Comparison of ENCODE assay signal across 7 mouse cellular contexts in the genomic region with DNA sequence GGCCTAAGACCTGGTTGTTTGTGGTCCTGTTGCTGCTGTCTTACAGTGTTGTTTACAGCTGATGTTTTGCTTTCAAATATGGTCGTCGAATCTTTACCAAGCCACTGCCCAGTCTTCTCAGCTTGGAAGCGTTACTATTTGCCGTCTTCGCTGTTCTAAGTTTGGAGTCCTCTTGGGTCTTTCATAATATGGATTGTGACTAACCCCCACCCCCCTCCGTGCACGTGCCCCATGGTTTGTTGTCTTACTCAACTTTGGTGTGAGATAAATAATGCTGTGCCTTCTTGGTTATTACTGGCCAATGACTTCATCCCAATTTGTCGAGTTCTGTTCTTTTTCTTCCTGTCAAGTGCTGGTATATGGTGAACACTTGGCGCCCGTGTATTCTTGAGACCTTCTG. TPM values are rescaled to one million over a fixed set of nuclear protein-coding genes. Genes with fewer than 3 reads are reported as not detected.
DNase-seq lines count a peak whose midpoint lies in the region; ATAC-seq and TF ChIP-seq lines count a peak whose summit lies in the region.

No protein-coding gene starts in this region.

- 77% methylated on average over 10 of the region's 10 CpGs for WGBS in thymus, adult 2 months
- 87% methylated on average over 10 of the region's 10 CpGs for WGBS in forebrain, embryonic 15.5 days
- WGBS in liver, embryonic 13.5 days (ENCODE audit: insufficient replicate concordance) = 69% methylated on average over 10 of the region's 10 CpGs

- peak overlapping the region; percentile 84; the same call in 1 of the 2 replicates for H3K9ac ChIP-seq in forebrain, embryonic 15.5 days (replicated peaks)
- H3K9ac ChIP-seq in liver, embryonic 13.5 days = peak overlapping the region; percentile 86

- no peaks in the 10 kb centered on the region for H3K36me3 ChIP-seq in thymus, adult 2 months (ENCODE audit: control insufficient read depth, insufficient read depth, low read length)
- H3K36me3 ChIP-seq in forebrain, embryonic 15.5 days = no peaks in the 10 kb centered on the region
- no peaks in the 10 kb centered on the region for H3K36me3 ChIP-seq in liver, embryonic 13.5 days

- H3K27me3 ChIP-seq in thymus, adult 2 months (ENCODE audit: control insufficient read depth, insufficient read depth, low read length) = no peaks in the 10 kb centered on the region
- H3K27me3 ChIP-seq in forebrain, embryonic 15.5 days = no peaks in the 10 kb centered on the region
- H3K27me3 ChIP-seq in liver, embryonic 13.5 days = no peaks in the 10 kb centered on the region

- ATAC-seq in forebrain, embryonic 15.5 days (replicated peaks) = no peak
- no peak for ATAC-seq in liver, embryonic 13.5 days (ENCODE audit: low read depth)
- no peak for ATAC-seq in inflammation-experienced regulatory T-cells, adult 6 months

- intact Hi-C loops in left cerebral cortex, postnatal 14 days (cut with DNase I) = no loop called here

- DNase-seq in thymus, postnatal 0 days (ENCODE audit: low spot score) = peak; percentile 23
- DNase-seq in thymus, adult 2 months = no peak
- DNase-seq in liver, embryonic 13.5 days = no peak
- DNase-seq in cerebellum, postnatal 4 days (ENCODE audit: low spot score in 2 of 2) = no peak
- DNase-seq in left cerebral cortex, postnatal 14 days (ENCODE audit: low spot score in 2 of 2) = no peak

- peak overlapping the region; percentile 52 for H3K4me2 ChIP-seq in forebrain, embryonic 15.5 days (replicated peaks)
- H3K4me2 ChIP-seq in liver, embryonic 13.5 days = peak overlapping the region; percentile 90

- no peak for TF ChIP-seq POLR2A in thymus, adult 2 months (IDR thresholded peaks at IDR 0.05; ENCODE audit: control insufficient read depth, extremely low read depth, insufficient read depth, low read length, poor library complexity)

- no peak overlapping the region for H3K4me3 ChIP-seq in thymus, adult 2 months (ENCODE audit: control insufficient read depth, insufficient read depth, low read length)
- peak overlapping the region; percentile 73; the same call in 1 of the 2 replicates for H3K4me3 ChIP-seq in forebrain, embryonic 15.5 days
- peak overlapping the region; percentile 79 for H3K4me3 ChIP-seq in liver, embryonic 13.5 days (replicated peaks)

- H3K9me3 ChIP-seq in forebrain, embryonic 15.5 days = no peaks in the 10 kb centered on the region
- 0 out of 2 replicates have a peak, but pooled peaks cover 3% of the 10 kb centered on the region for H3K9me3 ChIP-seq in liver, embryonic 13.5 days (replicated peaks)

- no peak for TF ChIP-seq CTCF in thymus, adult 2 months (IDR thresholded peaks at IDR 0.05; ENCODE audit: borderline replicate concordance, control insufficient read depth, extremely low read depth, insufficient read depth, low read length, poor library complexity)

- H3K4me1 ChIP-seq in thymus, adult 2 months (replicated peaks; ENCODE audit: control insufficient read depth, insufficient read depth, low read length) = peaks cover 13% of the 10 kb centered on the region
- H3K4me1 ChIP-seq in forebrain, embryonic 15.5 days = peaks cover 13% of the 10 kb centered on the region
- H3K4me1 ChIP-seq in liver, embryonic 13.5 days (replicated peaks) = peaks cover 28% of the 10 kb centered on the region

- no peak overlapping the region; the same call in 1 of the 2 replicates for H3K27ac ChIP-seq in thymus, adult 2 months (ENCODE audit: control insufficient read depth, insufficient read depth, low read length)
- no peak overlapping the region; the same call in 1 of the 2 replicates for H3K27ac ChIP-seq in forebrain, embryonic 15.5 days (replicated peaks)
- no peak overlapping the region for H3K27ac ChIP-seq in liver, embryonic 13.5 days

RNA-seq across cellular contexts. Expression of gene Fbxl4, which starts 1.1 kb away (rescaled TPM):
- polyA plus RNA-seq in thymus, postnatal 0 days (2015; fragmentation: Nextera tagmentation; extraction: Ambion mirVana) = 13.6 and 13.8 TPM in 2 replicates
- 13.1 and 15.9 TPM in 2 replicates for polyA plus RNA-seq in thymus, adult 2 months (2012; rRNA removed)
- 11.4 and 11.9 TPM in 2 replicates for polyA plus RNA-seq in forebrain, embryonic 15.5 days (2015; fragmentation: Nextera tagmentation; extraction: Ambion mirVana)
- polyA plus RNA-seq in liver, embryonic 13.5 days (2015; fragmentation: Nextera tagmentation; extraction: Ambion mirVana) = 4.4 and 5.5 TPM in 2 replicates
- 10 to 100 TPM in 2 of 3 experiments, 1 to 10 TPM in 1; 7.9 to 17.9 (median 17.7) TPM for polyA plus RNA-seq in inflammation-experienced regulatory T-cells, adult 6 months (2017; shearing (Covaris generic))
- total RNA-seq in left cerebral cortex, postnatal 14 days (2021) = 10 to 100 TPM; 13.4 to 13.6 TPM
